Mouse (Mus musculus): ENCODE data around the gene Polr2l. TPM values are rescaled to one million over a fixed set of nuclear protein-coding genes. Genes with fewer than 3 reads are reported as not detected.
A peak's percentile ranks its signal among the peaks of the same experiment; 100 is the strongest.

Gene Polr2l
- total RNA-seq, 2 experiments from 2014 or later: 40.8 to 45.7 TPM

DNA sequence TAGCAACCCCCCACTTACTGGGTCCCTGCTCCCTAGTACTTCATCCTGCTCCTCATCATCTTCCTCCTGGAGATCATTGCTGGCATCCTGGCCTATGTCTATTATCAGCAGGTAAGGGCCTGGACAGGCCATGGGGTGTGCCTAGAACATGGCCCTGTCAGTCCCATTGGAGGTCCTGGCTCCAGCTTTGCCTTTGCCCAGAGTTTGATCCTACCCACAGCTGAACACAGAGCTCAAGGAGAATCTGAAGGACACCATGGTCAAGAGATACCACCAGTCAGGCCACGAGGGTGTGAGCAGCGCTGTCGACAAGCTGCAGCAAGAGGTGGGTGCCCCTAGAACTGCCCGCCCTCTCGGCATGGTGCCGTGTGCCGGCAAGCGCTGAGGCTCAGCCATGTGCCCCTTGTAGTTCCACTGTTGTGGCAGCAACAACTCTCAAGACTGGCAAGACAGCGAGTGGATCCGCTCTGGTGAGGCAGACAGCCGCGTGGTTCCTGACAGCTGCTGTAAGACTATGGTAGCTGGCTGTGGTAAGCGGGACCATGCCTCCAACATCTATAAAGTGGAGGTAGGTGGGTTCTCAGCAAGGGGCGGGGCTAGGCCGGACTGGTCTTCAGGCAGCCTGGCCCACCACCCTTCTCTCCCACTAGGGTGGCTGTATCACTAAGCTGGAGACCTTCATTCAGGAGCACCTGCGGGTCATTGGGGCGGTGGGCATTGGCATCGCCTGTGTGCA is 4.9 kb downstream of the Polr2l start:
- DNase-seq (ENCODE audit: low spot score in 2 of 2): no peak
- intact Hi-C loops (cut with DNase I): no loop called here

DNA sequence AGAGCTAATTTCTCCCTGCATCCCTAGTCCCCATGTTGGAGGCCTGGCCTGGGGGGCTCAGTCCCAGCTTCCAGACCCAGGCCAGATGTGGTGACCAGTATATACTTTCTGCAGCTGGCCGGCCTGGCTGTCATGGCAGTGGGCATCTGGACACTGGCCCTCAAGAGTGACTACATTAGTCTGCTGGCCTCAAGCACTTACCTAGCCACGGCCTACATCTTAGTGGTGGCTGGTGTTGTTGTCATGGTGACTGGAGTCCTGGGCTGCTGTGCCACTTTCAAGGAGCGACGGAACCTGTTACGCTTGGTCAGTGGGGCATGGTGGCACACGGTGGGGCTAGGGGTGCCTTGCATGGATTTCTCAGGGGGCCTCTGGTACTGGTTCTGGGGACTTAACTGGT is 5.6 kb downstream of the Polr2l start:
- no peak for DNase-seq (ENCODE audit: low spot score in 2 of 2)
- intact Hi-C loops (cut with DNase I): no loop called here

DNA sequence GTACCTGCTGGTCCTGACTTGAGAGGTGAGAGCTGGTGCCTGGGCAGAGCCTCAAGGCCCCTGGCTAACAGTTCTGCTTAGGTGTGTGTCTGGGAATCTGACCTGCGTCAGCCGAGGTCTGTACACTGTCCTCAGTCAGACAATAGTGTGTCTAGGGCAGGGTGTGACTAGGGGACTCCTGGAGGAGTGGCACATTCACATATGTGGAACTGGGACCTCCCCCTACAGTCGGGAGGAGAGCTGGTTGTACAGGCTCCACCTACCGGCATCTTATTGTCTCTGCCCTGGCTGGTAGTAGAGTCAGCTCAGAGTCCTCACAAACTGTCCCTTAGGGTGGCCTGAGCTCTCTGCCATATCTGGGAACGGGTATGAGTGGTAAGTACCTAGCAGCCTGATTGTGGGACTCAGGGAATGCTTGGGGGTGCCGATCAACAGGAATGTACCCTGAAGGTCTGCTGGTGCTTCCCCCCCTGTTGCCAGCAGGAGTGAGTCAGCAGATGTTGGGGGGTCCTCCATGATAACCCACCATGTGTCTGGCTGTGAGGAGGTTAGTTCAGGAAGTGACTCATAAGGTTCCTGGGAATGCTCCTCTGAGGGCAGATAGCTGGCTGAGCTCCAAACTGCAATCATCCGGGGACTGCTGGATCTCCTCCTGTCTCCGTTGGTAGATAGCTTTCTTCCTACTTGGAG is 6.3 kb downstream of the Polr2l start:
- intact Hi-C loops (cut with DNase I): no loop called here

DNA sequence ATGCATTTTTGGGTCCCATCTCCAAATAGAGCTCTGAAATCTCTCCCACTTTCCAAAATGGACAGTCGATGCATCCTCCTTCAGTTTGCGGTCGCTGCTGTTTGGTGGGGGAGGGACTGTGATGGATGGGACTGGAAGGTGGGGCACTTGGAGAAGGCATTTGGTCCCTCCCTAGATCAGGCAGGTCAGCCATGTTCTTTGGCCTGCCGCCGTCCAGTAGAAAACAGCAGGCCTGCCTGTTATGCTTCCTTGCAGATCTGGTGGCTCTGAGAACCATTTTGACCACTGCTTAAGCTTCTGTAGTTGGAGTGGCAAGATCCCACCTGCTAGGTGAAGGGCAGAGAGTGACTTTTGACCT is 6.8 kb downstream of the Polr2l start:
- DNase-seq (ENCODE audit: low spot score in 2 of 2): no peak
- intact Hi-C loops (cut with DNase I): no loop called here

More for the DNA sequence above, 6.3 kb downstream of the Polr2l start:
- peak; percentile 59 to 75 for DNase-seq (ENCODE audit: low spot score in 2 of 2)

DNA sequence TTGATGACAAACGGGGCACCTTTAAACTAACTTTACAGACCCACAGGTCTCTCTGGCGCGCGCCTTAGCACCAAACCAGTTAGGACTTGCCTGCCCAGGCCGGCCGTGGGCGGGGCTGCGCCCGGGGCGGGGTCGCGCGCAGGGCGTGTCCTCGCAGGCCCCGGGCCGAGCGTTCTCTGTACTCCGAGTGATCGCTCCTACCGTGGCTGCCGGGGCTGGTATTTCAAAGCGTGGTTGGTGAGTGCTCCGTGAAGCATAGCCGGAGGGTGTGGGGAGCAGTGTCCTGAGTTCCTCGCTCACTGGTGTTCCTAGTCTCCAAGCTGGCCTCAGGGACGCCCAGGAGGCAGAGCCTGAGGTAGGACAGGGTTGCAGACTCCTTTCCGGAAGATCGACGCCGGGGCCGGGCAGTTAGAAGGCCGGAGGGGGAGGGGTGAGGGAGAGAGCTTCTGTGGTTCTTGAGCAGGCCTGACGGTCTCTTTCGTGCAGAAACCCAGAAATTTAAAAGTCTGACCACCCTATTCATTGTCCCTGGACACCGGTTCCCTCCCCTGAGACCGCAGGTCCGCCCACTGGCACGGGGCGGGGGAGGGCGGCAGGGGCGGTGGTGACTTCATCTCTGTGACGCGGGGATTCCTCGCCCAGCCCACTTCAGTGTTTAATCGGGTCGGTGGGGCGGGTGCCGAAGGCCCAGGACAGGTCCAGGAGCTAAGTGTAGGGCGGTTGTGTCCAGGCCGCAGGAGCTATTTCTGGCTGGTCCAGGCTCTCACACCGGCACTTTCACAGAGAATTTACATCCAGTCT is 7.5 kb downstream of the Polr2l start, which contains the start of gene Cd151:
Gene Cd151, plus strand, starts transcription at position 163 of the 801 bp plus-strand sequence.
- DNase-seq (ENCODE audit: low spot score in 2 of 2): peak; percentile 63 to 66
- intact Hi-C loops (cut with DNase I): no loop called here

DNA sequence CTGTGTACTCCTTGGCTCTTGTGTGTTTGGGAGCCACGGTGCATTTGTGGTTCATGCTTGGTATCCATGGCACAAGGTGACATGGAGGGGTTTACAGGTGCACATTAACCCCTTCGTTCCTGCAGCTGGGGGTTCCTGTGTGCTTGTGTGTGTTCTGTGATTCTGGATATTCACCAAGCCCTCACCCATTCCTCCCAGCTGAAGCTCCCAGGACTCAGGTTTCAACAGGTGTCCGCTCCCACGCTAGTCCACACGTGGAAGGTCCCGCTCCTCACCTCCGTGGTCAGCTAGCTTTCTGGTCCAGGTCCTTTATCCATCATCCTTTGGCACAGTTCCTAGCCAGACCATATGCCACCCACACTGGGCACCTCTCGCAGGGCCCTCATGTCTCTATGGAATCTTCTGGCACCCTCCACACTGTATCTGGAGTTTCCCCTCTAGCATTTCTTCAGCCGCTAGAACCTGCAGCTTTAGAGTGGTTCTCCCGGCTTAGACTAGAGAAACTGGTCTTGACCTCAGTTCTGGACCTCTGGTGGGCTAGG is 8.3 kb downstream of the Polr2l start:
- intact Hi-C loops (cut with DNase I): no loop called here
- no peak for DNase-seq (ENCODE audit: low spot score in 2 of 2)

DNA sequence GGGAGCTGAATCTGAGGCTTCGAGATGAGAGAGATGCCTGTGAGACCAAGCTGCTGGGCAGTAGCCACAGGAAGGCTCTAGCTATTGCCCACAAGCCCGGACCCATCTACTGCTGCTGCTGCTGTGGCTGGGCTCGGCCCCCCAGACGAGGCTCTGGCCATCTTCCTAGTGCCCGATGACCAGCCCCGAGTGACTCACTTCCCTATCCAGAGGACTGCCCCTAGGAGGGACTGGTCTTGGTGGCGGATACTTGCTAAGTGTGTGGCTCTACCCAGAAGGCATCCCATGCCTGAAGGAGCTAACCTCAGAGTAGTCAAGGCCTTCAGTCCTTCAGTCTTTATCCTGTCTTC is 8.9 kb downstream of the Polr2l start:
- intact Hi-C loops (cut with DNase I): no loop called here
- DNase-seq (ENCODE audit: low spot score in 2 of 2): no peak

DNA sequence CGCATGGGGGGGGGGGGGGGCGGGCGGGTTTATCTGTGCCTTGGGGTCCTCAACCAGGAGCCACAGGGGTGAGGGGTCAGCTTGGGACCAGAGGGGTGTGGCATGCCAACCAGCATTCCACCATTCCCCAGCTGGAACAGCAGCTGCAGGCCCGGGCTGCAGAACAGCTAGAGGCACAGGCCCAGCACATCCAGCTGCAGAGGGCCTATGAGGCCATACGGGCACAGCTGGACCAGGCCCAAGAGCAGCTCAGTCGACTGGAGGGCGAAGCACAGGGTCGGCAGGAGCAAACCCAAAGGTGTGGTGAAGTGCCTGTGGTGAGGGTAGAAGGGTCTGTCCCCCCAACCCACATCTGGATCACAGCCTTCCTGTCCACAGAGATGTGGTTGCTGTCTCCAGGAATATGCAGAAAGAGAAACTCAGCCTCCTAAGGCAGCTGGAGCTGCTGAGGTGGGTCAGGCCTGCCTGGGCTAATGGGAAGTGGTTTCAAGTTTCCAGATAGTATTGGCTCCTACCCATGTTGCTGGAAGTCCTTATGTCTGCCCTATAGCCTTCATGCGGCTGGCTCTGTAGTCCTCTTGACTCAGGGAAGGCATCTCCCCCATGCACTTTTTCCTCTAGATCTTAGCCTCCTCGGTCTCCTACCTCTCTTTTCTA is 9.4 kb downstream of the Polr2l start:
- intact Hi-C loops (cut with DNase I): no loop called here
- no peak for DNase-seq (ENCODE audit: low spot score in 2 of 2)

DNA sequence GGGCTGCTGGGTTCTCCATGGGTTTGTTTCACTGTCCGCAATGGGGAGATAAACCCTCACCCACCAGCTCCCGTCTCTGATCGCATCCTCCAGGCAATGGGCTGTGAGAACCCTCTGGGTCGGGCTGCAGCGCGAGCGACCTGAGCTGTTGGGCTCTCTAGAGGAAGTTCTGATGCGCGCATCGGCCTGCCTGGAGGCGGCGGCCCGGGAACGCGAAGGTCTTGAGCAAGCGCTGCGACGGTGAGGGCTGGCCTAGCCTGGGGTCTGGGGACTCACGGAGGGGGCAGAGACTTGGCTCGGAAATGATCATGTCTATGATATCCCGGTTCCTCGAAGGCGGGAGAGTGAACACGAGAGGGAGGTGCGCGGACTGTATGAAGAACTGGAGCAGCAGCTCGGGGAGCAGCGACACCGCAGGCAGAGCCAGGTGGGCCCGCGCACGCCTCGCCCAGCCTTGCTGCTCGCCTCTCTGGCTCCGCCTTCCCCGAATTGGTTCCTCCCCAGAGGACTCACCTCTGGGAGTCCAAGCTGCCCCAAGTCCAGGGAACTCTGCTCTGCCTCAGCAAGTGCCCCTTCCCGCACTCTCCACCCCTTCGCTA is 10.2 kb downstream of the Polr2l start:
- intact Hi-C loops (cut with DNase I): no loop called here
- DNase-seq (ENCODE audit: low spot score in 2 of 2): no peak

DNA sequence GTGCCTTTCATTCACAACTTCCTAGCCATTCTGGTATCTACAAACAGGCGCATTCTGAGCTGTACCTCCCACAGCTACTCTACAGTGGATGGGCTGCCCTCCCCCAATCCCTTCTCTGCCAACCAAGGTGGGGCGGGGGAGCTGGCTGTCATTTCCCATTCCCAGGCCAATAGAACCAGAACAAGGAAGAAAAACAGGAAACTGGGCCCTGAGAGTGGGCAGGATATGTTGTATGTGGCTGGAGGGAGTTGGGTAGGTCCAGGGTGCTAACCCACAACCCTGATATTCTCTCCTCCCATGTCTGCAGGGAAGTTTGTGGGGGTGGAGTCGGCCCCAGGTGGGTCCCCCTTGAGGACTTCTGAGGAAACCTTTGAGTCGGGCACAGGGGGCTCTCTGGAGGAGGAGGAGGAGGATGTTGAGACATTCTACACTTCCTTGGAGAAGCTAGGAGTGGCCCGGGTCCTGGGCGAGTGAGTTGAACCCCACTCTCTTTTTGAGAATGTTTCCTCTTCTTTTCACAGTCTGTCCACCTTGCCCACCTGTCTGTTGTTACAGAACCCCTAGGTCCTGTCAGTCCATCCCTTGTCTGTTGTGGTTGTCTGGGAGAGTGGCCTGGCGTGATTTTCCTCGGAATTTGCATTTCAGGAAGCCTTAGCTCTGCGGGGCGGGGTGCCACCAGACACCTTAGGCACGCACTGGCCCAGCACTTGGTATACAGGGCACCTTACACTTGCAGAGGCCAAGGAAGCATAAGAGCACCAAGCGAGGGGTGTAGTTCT is 10.9 kb downstream of the Polr2l start:
- peak in 1 of 2 experiments; percentile 57 for DNase-seq (ENCODE audit: low spot score in 2 of 2)
- intact Hi-C loops (cut with DNase I): no loop called here

DNA sequence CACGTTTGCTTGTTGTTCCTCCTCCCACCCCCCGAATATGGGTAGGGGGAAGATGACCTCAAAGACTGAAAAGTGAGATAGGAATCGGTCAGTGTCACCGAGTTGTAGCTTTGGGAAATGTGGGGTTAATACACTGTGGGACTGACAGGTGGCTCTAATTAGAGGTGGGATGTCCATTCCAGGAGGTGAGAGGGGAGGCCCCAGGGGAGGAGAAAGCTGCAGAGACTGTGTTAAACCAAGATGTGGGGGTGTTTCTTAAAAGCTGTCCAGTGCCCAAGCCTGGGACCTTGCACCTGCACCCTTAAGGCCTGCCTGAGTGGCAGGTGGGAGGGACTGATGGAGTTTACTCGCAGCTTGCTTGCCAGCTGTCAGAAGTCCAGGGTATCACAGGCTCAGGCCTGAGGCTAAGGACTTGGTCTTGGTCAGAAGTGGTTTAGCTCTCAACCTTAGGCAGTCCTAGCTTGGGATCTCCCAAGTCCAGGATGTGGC is 12.6 kb downstream of the Polr2l start:
- DNase-seq (ENCODE audit: low spot score in 2 of 2): no peak
- intact Hi-C loops (cut with DNase I): no loop called here

DNA sequence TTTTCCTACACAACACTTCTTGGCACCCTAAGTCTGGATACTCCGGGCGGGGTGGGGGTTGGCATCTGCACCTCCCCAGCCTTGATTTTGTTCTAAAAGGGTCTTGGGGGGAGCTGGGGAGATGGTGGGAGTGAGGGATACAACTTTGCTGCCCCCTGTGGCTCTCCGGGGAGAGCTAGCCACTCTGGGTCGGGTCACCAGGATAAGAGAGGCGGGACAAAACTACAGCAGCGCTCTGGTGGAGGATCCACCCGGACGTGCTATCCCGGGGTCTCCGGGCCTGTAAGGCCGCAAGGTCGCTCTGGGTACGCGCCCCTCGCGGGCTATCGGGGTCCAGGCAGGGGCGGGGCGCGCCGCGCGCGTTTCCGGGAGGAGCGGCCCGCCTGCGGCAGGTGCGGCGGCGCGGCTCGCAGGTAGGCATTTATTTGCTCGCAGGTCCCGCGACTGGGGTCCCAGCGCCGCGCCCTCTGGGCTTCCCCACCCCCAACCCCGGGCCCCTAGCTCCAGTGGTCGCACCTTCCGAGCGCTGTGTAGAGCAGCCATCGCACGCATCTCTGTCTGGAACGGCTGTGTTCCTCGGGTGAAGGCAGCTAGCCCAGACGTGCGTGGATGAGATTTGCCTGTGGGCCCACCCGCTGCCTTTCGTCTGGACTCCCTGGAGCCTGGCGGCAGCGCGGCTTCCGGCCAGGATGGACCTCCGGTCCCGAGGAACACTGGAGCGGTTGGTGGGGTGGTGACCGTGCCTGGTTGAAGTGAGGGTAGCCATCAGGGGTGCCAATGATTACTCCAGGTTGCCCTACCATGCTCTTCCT is 13.2 kb downstream of the Polr2l start:
- intact Hi-C loops (cut with DNase I): no loop called here
- no peak for DNase-seq (ENCODE audit: low spot score in 2 of 2)

DNA sequence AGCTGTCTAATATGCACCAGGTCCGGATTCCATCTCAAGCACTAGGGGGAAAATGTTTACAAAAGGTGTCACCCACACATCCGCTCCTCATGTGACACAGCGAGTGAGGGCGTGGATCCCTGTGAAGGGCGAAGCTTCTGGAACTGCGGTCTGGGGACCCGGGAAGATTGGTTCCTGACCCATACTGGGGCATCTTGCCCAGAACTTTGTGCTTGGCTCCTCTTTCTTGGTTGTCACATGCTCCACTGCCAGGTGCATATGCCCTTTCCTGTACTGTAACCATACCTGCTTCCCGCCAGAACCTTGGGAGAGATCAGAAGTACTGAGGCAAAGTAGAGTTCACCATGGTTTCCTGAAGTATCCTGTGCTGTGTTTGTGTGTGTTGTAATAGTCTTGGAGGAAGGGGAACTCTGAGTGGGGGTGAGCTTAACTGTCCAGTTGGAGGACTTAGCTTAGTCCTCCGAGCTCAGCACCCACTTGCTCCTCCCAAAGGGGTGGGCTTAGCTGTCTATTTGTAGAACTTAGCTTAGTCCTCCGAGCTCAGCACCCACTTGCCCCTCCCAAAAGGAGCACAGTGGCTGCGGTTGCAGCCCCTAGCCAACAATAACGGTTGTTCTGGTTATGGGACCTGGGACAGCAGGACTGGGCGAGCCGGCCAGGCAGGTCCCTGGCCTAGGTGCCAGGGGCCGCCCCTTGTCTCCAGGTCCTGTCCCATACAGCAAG is 14.4 kb downstream of the Polr2l start, which contains the start of gene Cracr2b:
Gene Cracr2b, plus strand, starts transcription at position 704 of the 723 bp plus-strand sequence.
- no peak for DNase-seq (ENCODE audit: low spot score in 2 of 2)
- intact Hi-C loops (cut with DNase I): no loop called here

DNA sequence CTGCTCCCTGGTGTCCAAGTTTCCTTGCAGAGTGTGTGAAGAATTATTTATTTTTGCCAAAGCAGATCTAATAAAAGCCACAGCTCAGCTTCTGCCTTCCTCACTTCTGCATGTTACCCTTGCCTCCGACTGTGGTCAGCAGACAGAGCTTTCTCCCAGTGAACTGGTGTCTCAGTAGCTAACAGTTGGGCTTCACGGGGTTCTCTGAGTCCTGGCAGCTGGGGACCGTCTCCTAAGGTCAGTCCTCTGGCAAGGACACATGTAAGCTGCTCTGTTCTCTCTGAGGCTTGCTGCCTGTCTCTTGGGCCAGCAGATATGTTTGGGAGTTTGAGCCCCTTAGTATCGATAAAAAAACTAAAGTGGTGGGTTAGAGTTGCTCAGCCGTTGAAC is 14.9 kb downstream of the Polr2l start:
- DNase-seq (ENCODE audit: low spot score in 2 of 2): no peak
- intact Hi-C loops (cut with DNase I): no loop called here

DNA sequence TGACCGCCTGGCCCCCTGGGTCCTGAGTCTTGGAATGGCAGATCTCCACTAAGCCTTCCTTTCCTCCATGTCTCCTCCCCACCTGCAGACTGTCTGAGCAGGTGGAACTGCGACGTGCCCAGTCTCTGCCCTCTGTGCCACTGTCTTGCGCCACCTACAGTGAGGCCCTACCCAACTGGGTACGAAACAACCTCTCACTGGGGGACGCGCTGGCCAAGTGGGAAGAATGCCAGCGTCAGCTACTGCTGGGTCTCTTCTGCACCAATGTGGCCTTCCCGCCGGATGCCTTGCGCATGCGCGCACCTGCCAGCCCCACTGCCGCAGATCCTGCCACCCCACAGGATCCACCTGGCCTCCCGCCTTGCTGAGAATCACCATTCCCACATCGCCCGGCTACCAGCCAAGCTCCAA is 15.6 kb downstream of the Polr2l start:
- intact Hi-C loops (cut with DNase I): loop anchor here (5.0 kb wide), 1 partner anchor 47 kb away; the partner anchor contains the start of gene Gatd1
- DNase-seq (ENCODE audit: low spot score in 2 of 2): no peak

DNA sequence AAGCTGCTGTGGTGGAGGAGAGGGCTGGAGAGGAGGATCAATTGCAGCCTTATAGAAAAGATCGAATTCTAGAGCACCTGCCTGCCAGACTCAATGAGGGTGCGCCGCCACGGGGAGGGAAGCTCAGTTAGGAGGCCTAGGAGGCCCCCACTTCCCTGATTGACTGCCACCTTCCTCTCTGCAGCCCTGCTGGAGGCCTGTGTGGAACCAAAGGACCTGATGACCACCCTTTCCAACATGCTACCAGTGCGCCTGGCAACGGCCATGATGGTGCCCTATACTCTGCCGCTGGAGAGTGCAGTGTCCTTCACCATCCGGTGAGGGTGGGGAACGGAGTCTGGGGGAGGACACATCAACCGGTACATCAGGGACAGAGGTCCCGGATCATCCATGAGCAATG is 16.3 kb downstream of the Polr2l start:
- DNase-seq (ENCODE audit: low spot score in 2 of 2): no peak
- intact Hi-C loops (cut with DNase I): loop anchor here (5.0 kb wide), 1 partner anchor 46 kb away; the partner anchor contains the start of gene Gatd1
